Mouse (Mus musculus): Measurements from ENCODE around the gene Pnkd. TPM values are rescaled to one million over a fixed set of nuclear protein-coding genes. Genes with fewer than 3 reads are reported as not detected.
"Not testable (repeated sequence)": the region's sequence is repeated elsewhere in the genome, so short reads cannot be mapped to it uniquely, and the experiment has no call there.

Gene Pnkd
- polyA plus RNA-seq, 1 experiment: 146 TPM

- Histone ChIP-seq H3K4me1 (ENCODE audit: control insufficient read depth, insufficient read depth, insufficient read length, low read length) (peaks cover 8% of the 10 kb centered on the region; the same call in 1 of the 2 replicates), H3K27ac (replicated peaks; ENCODE audit: low read depth, low read length) (peak overlapping the region; percentile 18; the same call in 1 of the 2 replicates), H3K4me3 (ENCODE audit: insufficient read depth, low read depth, low read length) (peak overlapping the region; percentile 78)
Observed at GRCm38 (mm10) chr1:74285212-74286010, 681 bp downstream of the Pnkd start.

GRCm38 (mm10) chr1:74286869-74287607, 2.3 kb downstream of the Pnkd start:
- H3K4me3 ChIP-seq (ENCODE audit: insufficient read depth, low read depth, low read length): not testable (repeated sequence)
- 0 out of 2 replicates have a peak overlapping the region, but pooled peaks have one; percentile 0 for H3K27ac ChIP-seq (replicated peaks; ENCODE audit: low read depth, low read length)
- peaks cover 13% of the 10 kb centered on the region; the same call in 1 of the 2 replicates for H3K4me1 ChIP-seq (ENCODE audit: control insufficient read depth, insufficient read depth, insufficient read length, low read length)

GRCm38 (mm10) chr1:74288327-74288726, 3.6 kb downstream of the Pnkd start:
- no peak overlapping the region; the same call in 1 of the 2 replicates for H3K27ac ChIP-seq (replicated peaks; ENCODE audit: low read depth, low read length)
- peaks cover 13% of the 10 kb centered on the region; the same call in 1 of the 2 replicates for H3K4me1 ChIP-seq (ENCODE audit: control insufficient read depth, insufficient read depth, insufficient read length, low read length)

GRCm38 (mm10) chr1:74289248-74289647, 4.5 kb downstream of the Pnkd start:
- H3K27ac ChIP-seq (replicated peaks; ENCODE audit: low read depth, low read length): peak overlapping the region; percentile 44
- H3K4me1 ChIP-seq (ENCODE audit: control insufficient read depth, insufficient read depth, insufficient read length, low read length): peaks cover 19% of the 10 kb centered on the region
- H3K4me3 ChIP-seq (ENCODE audit: insufficient read depth, low read depth, low read length): no peak overlapping the region

More at GRCm38 (mm10) chr1:74288327-74288726, 3.6 kb downstream of the Pnkd start:
- no peak overlapping the region for H3K4me3 ChIP-seq (ENCODE audit: insufficient read depth, low read depth, low read length)

- peaks cover 21% of the 10 kb centered on the region for H3K4me1 ChIP-seq (ENCODE audit: control insufficient read depth, insufficient read depth, insufficient read length, low read length)
- H3K27ac ChIP-seq (replicated peaks; ENCODE audit: low read depth, low read length): peak overlapping the region; percentile 44
Observed at GRCm38 (mm10) chr1:74289740-74290139, 5.0 kb downstream of the Pnkd start.

GRCm38 (mm10) chr1:74290141-74290540, 5.4 kb downstream of the Pnkd start:
- no peak overlapping the region for H3K4me3 ChIP-seq (ENCODE audit: insufficient read depth, low read depth, low read length)
- H3K27ac ChIP-seq (replicated peaks; ENCODE audit: low read depth, low read length): peak overlapping the region; percentile 44; the same call in 1 of the 2 replicates
- H3K4me1 ChIP-seq (ENCODE audit: control insufficient read depth, insufficient read depth, insufficient read length, low read length): peaks cover 25% of the 10 kb centered on the region

More at GRCm38 (mm10) chr1:74289740-74290139, 5.0 kb downstream of the Pnkd start:
- no peak overlapping the region for H3K4me3 ChIP-seq (ENCODE audit: insufficient read depth, low read depth, low read length)

GRCm38 (mm10) chr1:74292331-74293020, 7.7 kb downstream of the Pnkd start:
- H3K4me3 ChIP-seq (ENCODE audit: insufficient read depth, low read depth, low read length): no peak overlapping the region
- H3K27ac ChIP-seq (replicated peaks; ENCODE audit: low read depth, low read length): no peak overlapping the region
- peaks cover 46% of the 10 kb centered on the region for H3K4me1 ChIP-seq (ENCODE audit: control insufficient read depth, insufficient read depth, insufficient read length, low read length)

GRCm38 (mm10) chr1:74293306-74293960, 8.7 kb downstream of the Pnkd start:
- Histone ChIP-seq H3K4me3 (ENCODE audit: insufficient read depth, low read depth, low read length) (no peak overlapping the region), H3K27ac (replicated peaks; ENCODE audit: low read depth, low read length) (peak overlapping the region; percentile 46), H3K4me1 (ENCODE audit: control insufficient read depth, insufficient read depth, insufficient read length, low read length) (peaks cover 56% of the 10 kb centered on the region)

- Histone ChIP-seq H3K27ac (replicated peaks; ENCODE audit: low read depth, low read length) (peak overlapping the region; percentile 46), H3K4me3 (ENCODE audit: insufficient read depth, low read depth, low read length) (no peak overlapping the region), H3K4me1 (ENCODE audit: control insufficient read depth, insufficient read depth, insufficient read length, low read length) (peaks cover 61% of the 10 kb centered on the region)
Observed at GRCm38 (mm10) chr1:74294090-74294643, 9.4 kb downstream of the Pnkd start.

- Histone ChIP-seq H3K27ac (replicated peaks; ENCODE audit: low read depth, low read length) (peak overlapping the region; percentile 92), H3K4me3 (ENCODE audit: insufficient read depth, low read depth, low read length) (no peak overlapping the region), H3K4me1 (ENCODE audit: control insufficient read depth, insufficient read depth, insufficient read length, low read length) (peaks cover 65% of the 10 kb centered on the region)
Observed at GRCm38 (mm10) chr1:74294733-74295455, 10.2 kb downstream of the Pnkd start.

GRCm38 (mm10) chr1:74295456-74296171, 10.9 kb downstream of the Pnkd start:
- Histone ChIP-seq H3K27ac (replicated peaks; ENCODE audit: low read depth, low read length) (peak overlapping the region; percentile 92), H3K4me3 (ENCODE audit: insufficient read depth, low read depth, low read length) (peak overlapping the region; percentile 12), H3K4me1 (ENCODE audit: control insufficient read depth, insufficient read depth, insufficient read length, low read length) (peaks cover 60% of the 10 kb centered on the region)

GRCm38 (mm10) chr1:74296477-74296876, 11.7 kb downstream of the Pnkd start:
- Histone ChIP-seq H3K4me1 (ENCODE audit: control insufficient read depth, insufficient read depth, insufficient read length, low read length) (peaks cover 66% of the 10 kb centered on the region), H3K27ac (replicated peaks; ENCODE audit: low read depth, low read length) (peak overlapping the region; percentile 92), H3K4me3 (ENCODE audit: insufficient read depth, low read depth, low read length) (peak overlapping the region; percentile 12; the same call in 1 of the 2 replicates)

- H3K27ac ChIP-seq (replicated peaks; ENCODE audit: low read depth, low read length): peak overlapping the region; percentile 92
- peaks cover 73% of the 10 kb centered on the region for H3K4me1 ChIP-seq (ENCODE audit: control insufficient read depth, insufficient read depth, insufficient read length, low read length)
- no peak overlapping the region for H3K4me3 ChIP-seq (ENCODE audit: insufficient read depth, low read depth, low read length)
Observed at GRCm38 (mm10) chr1:74297269-74297668, 12.5 kb downstream of the Pnkd start.

All from brown adipose tissue, adult 24 weeks (tissue).